Mouse (Mus musculus) liver, adult (tissue): Measurements from ENCODE around the gene Serpinb1a.

Experiments
- GATA4 ChIP-seq: IDR thresholded peaks from 2 replicates; pipeline ENCODE4 v1.6.1; 2014; ENCODE audit warnings: mild to moderate bottlenecking, low read length; ENCODE audit not compliant: insufficient replicate concordance

Gene Serpinb1a

GRCm38 (mm10) chr13:32807624-32808023 is 43.4 kb downstream of the Serpinb1a start:
- no peak for TF ChIP-seq GATA4

GRCm38 (mm10) chr13:32806820-32807219 is 44.2 kb downstream of the Serpinb1a start:
- TF ChIP-seq GATA4 = no peak

GRCm38 (mm10) chr13:32803701-32804345 is 47.2 kb downstream of the Serpinb1a start:
- no peak for TF ChIP-seq GATA4

- TF ChIP-seq GATA4 = no peak
Observed at GRCm38 (mm10) chr13:32802259-32803081, 48.5 kb downstream of the Serpinb1a start, which contains the start of gene D930007J09Rik. Gene D930007J09Rik (minus strand): TSS chr13:32802849.

- TF ChIP-seq GATA4 = no peak; the same call in 1 of the 2 replicates
Observed at GRCm38 (mm10) chr13:32801693-32802221, 49.2 kb downstream of the Serpinb1a start, which contains the start of gene Wrnip1. Gene Wrnip1 (plus strand): TSS chr13:32802038.

- no peak for TF ChIP-seq GATA4
Observed at GRCm38 (mm10) chr13:32800859-32801258, 50.1 kb downstream of the Serpinb1a start.

- TF ChIP-seq GATA4 = no peak
Observed at GRCm38 (mm10) chr13:32799131-32799530, 51.9 kb downstream of the Serpinb1a start.

- TF ChIP-seq GATA4 = no peak
Observed at GRCm38 (mm10) chr13:32797085-32797484, 53.9 kb downstream of the Serpinb1a start.

- TF ChIP-seq GATA4 = no peak
Observed at GRCm38 (mm10) chr13:32795166-32795565, 55.8 kb downstream of the Serpinb1a start.

GRCm38 (mm10) chr13:32794619-32795018 is 56.4 kb downstream of the Serpinb1a start:
- TF ChIP-seq GATA4 = no peak
